Mouse (Mus musculus): ENCODE results near the gene Mgam. TPM values are rescaled to one million over a fixed set of nuclear protein-coding genes. Genes with fewer than 3 reads are reported as not detected.

Gene Mgam
- total RNA-seq (2023) = 0.59 TPM

GRCm38 (mm10) chr6:40628406-40629000 is at the start of gene Mgam:
Gene Mgam, plus strand, starts transcription at chr6:40628831.

GRCm38 (mm10) chr6:40585645-40586044 is 43.0 kb upstream of the Mgam start, which contains the start of gene Clec5a:
Gene Clec5a, minus strand, starts transcription at chr6:40585821.

GRCm38 (mm10) chr6:40613260-40613852 is 15.3 kb upstream of the Mgam start, which contains the start of gene Tas2r138:
Gene Tas2r138, minus strand, starts transcription at chr6:40613310.

Other genes starting within 250 kb of the Mgam start
- 17.9 TPM for gene E330009J07Rik, start 192.7 kb upstream of the Mgam start, total RNA-seq (2023)
- not detected for gene Wee2, start 189.7 kb upstream of the Mgam start, total RNA-seq (2023)
- 59.5 TPM for gene Ssbp1, start 157.5 kb upstream of the Mgam start, total RNA-seq (2023)
- gene Tas2r137, start 137.6 kb upstream of the Mgam start, total RNA-seq (2023) = not detected
- not detected for gene Tas2r108, start 135.3 kb upstream of the Mgam start, total RNA-seq (2023)
- not detected for gene Prss37, start 109.3 kb upstream of the Mgam start, total RNA-seq (2023)
- not detected for gene Olfr461, start 73.8 kb upstream of the Mgam start, total RNA-seq (2023)
- not detected for gene Olfr460, start 59.3 kb upstream of the Mgam start, total RNA-seq (2023)
- 0.64 TPM for gene Clec5a, start 43.0 kb upstream of the Mgam start, total RNA-seq (2023)
- not detected for gene Tas2r138, start 15.5 kb upstream of the Mgam start, total RNA-seq (2023)

Measured in CD4-positive naive resting alpha-beta T cell, adult 76 days (primary cell).